Mouse (Mus musculus) layer of hippocampus, adult 8-10 months (tissue): ENCODE measurements around the gene F3. TPM values are rescaled to one million over a fixed set of nuclear protein-coding genes. Genes with fewer than 3 reads are reported as not detected.

Experiments
- DNase-seq, 2 experiments: peaks; one replicate each; pipeline ENCODE4 v3.0.0; 2022; ENCODE audit warnings: low spot score in 2 of 2
- total RNA-seq, 4 experiments: library from RNA; stranded (reverse); gene quantifications; 2 replicates each; pipeline ENCODE4 v1.2.4; 2022

F3 gene
- total RNA-seq, 4 experiments from 2014 or later: 57.8 to 68.3 (median 62.2) TPM

DNA sequence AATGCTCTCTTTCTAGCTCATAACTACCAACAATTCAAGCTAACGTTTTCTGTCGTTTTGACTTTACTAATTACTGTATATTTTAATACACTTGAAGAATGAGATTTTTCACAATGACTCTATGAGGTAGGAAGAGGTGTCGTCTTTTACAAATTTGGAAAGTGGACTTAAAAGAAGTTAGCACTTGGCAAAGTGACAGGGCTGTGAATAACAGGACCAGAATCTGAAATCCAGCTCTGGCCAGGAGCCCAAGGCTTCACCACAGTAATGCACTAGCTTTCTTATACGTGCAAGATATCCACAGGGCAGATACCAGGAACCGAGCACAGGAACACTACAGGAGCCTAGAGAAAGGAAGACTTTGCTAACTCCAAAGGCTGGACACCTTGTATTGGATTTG, 17.2 kb upstream of the F3 start:
- DNase-seq: no peak

DNA sequence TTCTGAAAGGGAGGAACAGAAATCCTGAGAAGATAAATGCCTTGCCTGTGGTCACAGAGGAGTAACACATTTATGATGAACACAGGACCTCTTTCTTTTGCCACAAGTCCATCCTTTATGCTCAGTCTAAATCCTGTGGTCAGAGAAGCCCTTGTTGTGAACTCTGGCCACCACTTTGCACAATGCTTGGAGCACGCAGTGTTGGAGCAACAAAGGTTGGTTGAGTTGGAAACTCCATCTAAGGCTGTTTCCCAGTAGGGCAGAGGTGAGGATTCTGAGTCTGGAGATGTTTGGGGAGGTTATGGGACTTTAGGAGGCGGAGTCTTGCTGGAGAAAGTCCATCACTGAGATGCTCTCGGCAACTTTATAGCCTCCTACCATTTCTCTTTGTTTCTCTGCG, 16.2 kb upstream of the F3 start:
- DNase-seq: no peak

DNA sequence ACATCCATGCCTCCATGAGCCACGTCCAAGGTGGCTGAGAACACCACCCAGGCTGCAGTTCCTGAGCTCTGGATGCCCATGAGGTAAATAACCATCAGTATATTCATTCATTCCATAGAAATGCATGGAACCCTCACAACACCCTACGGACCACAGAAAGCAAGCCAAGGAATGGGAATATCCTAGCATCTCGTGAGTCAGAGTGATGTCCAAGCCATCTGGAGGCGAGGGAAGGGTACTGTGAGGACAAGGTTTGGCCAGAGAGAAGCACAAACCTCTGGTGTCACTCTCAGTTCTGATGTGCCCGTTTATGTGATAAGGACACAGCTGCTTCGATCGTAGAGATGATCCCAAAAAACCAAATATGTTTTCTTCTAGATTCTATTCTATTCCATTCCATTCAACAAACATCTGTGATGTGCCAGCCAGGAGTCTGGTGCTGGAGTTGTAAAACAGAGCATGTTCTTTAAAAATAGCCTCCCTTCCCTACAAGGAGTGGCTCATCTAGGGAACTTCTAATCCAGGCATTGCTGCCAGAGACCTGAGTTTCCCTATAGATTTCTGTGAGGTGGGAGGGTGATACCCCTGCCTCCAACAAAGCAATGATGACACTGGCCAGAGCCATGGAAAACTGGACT, 12.3 kb upstream of the F3 start:
- no peak for DNase-seq

DNA sequence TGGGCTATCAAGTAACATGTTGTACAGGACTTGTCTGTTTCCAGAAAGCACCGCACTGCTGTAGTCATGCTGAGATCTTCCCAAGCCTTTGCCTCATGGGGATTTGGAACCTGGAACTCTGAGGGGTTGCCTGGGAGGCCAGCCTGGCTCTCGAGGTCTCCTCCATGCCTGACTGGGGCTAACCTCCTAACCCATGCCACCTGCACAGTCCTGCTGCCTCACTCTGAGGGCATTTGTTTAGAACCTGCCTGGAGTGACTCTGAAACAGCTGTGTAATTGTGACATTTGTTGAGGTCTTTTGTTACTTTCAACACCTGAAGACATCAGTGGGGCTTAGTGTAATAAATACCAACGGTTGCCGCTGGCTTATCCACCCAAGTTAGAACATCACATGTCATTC, 11.1 kb upstream of the F3 start:
- no peak for DNase-seq

DNA sequence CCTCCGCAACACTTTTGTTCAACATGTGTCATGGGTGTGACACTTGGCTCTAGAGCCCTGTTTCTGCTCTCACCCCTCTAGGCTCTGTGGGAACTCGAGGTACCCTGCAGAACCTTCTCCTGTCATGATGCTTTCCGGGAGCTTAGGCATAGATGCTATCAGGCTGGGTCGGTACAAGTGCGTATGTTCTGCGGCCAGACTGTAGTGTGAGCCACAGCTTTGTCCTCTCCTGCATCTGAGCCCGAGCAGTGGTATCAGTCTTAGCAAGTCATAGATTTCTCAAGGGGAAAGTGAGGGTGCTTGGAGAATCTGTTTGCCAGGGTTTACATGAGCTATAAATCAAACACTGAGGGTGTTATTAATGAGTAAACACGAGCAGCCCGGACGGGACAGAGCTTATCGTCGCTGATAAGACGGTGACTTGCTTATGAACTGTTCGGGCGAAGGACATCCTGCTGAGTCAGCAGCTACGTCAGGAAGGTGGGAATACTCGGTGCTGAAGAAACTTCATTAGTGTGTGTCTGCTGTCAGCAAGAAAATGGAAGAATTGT, 10.1 kb upstream of the F3 start:
- DNase-seq: no peak

DNA sequence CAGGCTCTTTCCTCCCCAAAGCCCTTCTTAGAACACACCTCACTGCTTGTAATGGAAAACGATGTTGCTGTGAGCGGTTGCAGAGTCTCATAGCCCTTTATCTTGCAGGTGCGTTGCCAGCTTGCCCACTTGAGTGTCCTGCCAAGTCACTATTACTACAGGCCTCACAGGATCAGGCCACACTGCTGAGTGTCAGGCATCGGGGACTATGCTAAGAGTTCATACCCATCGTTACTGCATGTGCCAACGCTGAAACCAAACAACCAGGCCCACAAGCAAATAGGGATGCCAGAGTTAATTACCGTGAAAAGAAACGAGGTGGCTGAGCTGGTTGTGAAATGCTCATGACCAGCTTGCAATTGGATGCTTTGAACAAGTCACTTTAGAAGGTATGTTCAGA, 9.5 kb upstream of the F3 start:
- DNase-seq: no peak

DNA sequence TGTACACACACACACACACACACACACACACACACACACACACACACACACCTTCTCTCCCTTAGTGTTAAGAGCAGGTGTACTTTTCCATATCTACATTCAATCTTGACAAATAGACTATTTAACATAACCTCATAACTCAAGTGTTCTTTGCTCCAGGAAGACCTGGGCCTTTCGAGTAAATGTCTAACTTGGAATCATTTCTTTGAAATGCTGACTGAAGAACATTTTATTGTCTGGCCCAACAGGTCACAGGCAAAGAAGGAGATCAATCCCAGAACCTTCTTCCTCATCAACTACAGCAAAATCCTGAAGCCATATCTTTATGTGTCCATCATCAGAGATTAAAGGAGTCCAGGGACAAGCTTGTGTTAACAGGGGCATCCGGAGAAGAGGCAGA, 8.9 kb upstream of the F3 start:
- DNase-seq: no peak

DNA sequence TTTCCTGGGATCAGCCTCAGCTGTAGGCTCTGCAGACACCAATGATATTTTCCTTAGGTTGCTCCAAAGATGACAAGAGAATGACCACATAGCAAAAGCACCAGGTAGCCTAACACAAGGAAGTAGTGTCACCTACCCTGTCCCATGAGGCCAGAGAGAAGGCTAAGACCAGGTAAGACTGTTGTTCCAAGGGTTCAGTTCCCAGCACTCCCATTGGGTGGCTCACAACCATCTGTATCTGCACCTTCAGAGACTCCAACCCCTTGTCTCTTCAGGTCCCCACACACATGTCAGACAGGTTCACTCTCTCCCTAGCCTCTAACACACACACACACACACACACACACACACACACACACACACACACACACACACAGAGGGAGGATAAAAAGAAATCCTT, 8.0 kb upstream of the F3 start:
- no peak for DNase-seq

DNA sequence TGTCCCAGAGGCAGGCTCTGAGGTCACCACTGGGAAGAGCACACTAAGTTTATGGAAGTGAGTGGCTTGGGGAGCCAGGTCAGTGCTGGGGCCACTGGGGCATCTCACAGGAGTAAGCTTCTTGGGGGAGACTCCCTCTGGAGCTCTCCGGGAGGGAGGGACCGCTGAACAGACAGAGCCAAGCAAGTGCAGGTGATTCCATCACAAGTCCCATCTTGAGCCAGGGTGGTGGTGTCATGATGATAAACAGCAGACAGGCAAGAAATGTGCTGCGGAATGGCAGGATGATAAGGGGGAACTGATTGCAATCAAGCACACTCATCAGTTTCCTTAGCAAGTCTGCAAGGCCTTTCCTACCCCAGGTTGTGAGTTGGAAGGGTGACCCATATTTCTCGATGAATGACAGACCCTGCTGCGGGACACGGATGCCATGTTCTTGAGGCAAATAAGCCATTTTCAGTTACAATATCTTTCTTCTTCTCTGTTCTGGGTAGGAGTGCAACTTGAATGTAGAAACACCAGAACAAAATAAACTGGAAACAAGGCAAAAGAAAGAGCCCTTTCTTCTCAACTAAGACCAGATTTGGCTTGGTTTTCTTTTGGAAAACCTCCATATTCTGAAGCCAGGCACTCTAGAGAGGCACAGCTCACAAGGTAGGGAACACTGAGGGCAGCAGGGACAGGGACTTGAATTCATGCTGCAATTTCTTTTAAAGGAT, 7.4 kb upstream of the F3 start:
- peak in 1 of 2 experiments; percentile 28 for DNase-seq

DNA sequence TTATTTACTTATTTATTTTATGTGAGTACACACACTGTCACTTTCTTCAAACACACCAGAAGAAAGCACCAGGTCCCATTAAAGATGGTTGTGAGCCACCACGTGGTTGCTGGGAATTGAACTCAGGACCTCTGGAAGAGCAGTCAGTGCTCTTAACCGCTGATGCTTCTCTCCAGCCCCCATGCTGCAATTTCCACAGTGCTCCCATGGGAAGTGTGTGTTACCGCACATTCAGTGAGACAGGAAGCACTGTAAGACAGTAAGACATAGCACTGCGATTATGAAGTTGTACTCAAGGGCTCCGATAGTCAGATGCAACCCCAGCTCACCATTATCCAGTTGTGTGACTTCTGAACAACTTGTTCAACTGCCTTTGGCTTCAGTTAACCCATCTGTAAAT, 6.9 kb upstream of the F3 start:
- DNase-seq: no peak

DNA sequence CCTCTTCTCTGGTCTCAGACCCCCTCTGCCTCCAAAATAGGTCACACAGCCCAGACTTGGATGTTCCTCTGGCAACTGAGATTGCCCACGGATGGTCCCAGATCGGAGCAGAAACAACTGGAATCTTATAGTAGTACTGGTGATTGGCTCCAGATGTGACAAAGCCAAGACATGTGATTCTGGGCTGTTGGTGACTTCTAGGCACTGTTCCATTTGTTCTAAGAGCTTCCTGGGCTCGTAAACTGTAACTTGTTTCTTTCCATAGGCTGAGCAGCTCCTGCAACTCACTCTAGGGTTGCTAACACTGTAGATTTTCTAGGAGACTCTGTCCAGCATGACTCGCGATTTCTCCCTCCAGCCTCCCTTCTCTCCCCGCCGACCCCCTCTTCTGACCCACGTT, 4.7 kb upstream of the F3 start:
- DNase-seq: no peak

DNA sequence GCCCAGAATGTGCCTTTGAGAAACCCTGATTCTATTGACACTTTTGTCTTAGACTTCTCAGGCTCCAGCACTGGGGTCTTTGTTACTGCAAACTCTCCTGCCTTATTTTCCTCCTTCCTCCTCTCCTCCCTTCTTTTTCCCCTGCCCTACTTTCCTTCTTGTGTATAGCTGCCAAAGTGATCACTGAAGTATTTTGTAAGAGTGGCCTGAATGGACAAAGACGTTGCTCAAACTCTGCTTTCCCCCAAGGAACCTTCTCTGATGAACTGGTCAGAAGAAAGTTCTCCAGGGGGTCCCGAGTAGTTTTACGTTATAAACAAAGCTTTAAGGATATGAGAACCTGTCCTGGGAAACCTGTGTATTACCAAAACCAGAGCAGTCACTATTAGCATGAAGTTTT, 3.6 kb upstream of the F3 start:
- no peak for DNase-seq

DNA sequence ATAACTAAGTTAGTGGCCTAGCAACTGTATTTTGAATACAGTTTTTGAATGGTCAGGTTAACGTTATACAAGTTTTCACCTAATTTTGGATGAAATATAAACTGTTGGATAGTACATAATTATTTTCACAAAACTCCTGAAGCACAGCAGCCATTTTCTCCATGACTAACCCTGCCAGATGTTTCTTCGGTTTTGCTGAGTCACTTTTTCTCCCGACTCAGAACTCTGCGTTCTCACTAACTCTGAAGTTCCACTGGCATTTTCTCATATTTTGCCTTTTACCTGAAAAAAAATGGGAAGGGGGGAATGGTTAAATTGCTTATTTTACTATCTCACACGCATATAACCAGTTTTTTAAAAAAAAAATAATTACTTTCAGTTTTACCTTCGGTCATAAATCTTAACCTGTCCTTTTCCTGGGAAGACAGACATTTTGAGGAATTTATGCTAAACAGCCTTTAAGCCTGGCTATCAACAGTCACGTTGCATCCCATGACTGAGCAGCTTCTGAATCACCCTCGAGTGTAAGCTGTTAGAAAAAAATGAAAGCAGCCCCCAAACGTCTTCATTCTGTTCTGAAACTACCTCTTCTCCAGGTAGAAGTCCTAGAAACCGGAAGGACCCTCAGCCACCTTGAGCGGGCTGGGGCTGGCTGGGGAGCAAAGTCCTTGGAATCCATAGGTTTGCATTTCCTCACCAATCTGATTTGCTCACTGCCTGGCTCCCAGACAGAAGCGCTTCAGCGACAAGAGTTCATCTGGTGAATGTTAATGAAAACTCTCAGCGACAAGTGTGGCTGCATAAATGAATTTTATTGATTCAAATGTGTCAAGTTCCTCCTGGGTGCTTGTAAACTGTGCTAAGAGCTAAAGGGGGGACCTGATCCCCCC, 2.3 kb upstream of the F3 start:
- no peak for DNase-seq

DNA sequence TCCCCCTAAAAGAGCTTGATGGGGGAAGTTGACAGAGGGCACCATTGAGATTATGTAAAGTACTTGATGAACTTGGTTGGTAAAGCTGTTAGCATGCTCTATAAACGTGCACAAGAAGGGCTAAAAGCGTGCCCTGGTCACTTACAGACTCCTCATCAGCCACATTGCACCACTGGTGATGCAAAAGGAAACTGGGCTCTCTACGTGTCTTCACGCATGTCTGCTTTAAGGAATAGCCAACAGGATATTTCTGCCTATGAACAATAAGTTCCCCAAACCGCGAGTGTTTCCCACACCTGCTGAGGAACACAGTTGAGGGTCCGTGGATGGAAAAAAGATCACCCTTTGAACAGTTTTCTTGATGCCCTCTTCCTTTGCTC, 1.7 kb upstream of the F3 start:
- no peak for DNase-seq

DNA sequence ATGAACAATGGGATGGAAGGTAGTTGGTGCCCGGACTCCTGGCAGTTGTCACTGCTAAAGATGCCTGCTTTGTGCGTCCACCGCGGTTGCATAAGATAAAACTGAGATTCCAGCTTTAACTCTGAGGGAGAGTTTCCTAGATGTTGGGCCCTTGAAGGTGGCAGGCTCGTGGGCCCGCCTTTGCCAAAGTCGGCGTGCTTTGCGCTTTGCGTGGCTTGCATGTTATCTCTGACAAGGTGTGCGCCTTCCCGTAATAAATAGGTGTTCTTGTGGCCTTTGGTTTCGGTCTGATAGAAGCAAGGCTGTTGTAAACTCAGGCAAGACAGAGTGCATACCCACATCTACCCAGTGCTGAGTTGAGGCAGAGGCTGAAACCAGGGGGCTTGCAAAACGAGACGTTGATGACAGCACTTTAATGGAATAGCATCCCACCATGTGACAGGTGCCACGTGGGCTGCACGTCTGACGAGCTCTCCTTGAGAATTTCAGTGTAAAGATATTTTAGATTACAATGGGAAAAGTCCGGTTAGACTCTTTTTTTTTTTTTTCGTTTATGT, 709 bp downstream of the F3 start:
- DNase-seq: no peak

DNA sequence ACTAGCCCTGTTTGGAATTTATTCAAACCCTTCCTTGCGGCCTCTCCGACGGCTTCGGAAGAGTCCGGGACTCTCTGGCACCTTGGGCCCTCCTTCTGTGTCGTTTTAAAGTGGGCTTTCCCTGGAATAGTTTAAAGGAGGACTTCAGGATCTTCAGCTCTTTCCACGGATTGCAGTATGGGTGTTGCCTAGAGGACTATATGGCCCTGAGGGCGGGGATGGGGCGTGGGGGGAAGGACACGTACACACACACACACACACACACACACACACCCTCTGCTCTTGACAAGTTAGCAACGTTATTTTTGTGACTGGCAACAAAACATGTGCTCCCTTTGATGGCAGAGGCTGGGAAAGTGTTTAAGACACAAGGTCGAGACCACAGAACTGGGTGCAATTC, 1.2 kb downstream of the F3 start:
- no peak for DNase-seq

DNA sequence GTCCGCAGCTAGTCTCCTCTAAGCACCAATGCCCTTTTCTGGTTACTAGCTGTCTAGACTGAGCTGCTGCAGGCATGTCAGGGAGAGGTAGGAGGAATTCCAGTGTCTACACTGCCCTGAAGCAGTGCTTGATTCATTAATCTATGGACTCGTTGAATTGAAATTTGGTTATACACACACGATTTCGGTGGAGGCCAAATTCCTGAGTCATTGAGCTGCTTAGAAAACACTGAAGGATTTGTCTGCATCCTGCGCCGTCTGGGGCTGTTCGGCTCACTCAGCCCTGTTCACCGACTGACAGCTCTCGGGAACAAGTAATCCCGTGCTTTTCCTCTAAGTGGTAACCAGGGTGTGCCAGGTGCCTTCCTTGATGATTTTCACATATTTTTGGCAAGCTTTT, 2.3 kb downstream of the F3 start:
- no peak for DNase-seq

DNA sequence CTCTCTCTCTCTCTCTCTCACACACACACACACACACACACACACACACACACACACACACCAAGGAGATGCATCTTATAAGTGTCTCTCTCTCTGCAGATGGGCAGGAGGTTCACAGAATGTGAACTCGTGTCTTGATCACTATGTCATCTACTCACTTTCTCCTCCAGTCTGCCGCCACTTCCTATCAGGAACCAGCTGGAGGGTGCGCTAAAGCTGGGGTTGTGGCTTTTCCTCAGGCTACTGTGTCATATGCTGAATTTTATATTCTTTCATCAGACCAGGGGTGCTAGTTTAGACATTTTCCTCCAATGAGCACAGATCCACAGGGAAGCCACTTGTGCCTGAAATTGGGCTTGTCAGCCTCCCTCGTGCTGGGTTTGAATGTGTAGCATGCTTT, 6.3 kb downstream of the F3 start:
- DNase-seq: no peak

DNA sequence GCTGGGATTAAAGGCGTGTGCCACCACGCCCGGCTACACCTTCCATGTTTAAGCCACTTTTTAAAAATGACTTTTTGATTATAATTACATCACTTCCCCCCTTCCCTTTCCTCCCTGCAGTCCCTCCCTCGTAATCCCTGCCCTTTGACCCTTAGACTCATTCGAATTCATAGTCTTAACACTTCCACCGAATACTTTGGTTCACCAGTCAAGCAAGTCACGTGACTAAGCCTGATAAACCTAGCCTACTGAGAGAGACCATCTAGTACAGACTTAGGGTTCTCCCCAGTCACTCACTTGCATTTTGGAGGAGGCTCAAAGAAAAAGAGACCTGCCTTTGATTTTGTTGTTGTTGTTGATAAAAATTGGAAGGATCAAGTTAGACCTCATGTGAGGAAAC, 12.2 kb downstream of the F3 start:
- DNase-seq: no peak

DNA sequence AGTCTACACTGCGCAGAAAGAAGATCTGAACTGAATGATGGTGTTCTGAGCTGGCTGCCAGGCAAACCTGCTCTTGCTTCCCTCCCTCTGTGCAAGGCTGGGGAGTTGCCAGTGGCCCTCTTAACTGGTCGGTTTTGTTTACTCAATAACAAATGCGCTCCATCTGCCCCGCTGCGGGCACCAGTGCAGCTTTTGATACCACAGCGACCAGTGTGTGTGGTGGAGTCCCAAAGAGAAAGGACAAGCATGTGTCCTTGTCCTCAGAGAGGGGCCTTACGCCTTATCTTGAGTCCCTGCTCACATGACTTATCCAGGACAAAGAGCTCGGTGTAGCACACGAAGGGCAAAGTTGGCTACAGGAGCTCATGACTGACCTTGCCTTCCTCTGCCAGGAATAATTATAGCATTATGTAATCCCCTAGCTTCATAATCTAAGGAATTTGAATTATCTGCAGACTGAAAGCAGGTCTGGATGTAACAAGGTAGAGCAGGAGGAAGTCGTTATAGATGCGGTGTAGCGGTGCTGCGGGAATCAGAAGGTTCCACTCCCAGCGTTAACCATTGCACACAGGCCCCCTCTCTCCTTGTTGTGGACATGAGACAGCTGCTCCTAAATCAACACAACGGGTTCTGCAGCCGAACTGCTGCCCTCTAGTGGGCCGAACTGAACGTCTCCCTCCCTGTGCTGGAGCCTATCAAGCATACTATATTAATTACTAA, 12.8 kb downstream of the F3 start:
- peak; percentile 81 to 90 for DNase-seq

DNA sequence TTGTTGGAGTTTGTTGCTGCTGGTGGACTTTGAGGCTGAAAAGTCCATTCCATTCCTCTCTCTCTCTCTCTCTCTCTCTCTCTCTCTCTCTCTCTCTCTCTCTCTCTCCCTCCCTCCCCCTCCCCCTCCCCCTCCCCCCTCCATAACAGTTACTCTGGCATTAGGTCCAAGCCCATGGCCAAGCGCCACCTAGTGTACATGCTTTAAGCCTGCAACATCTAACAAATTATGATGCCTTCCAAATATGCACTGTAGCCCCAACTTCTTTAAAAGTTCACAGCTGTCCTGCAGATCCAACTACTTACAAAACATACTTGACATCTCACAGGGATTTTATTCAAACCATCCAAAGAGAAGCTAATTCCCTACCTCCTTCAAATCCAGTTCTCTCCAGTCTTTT, 14.1 kb downstream of the F3 start:
- DNase-seq: no peak
